Mouse (Mus musculus) thymus, postnatal 36 days (tissue): ENCODE measurements around the gene Wdr70.

Source experiments
- DNase-seq, 2 experiments: peaks; one replicate each; pipeline ENCODE4 v3.0.0; 2022; ENCODE audit warnings: mixed read lengths in 2 of 2

Gene Wdr70

DNA sequence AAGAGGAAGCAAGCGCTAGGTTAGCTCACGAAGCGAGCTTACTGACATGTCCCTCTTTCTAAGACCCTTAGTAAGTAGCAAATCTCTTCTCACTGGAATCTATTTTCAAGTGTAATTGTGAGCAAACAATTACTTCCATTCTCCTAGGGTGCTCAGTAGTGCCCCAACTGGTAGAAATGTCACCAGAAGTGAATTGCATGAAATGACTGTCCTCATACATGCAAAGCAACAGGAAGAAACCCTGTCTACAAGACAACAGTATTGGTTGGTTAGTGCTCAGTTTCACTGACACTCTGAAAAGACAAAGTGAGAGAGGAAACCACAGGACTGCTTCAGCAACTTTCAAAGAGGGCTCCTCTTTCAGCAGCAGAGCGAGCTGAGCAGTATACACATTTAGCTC, 173.6 kb downstream of the Wdr70 start:
- DNase-seq: peak; percentile 24 to 25

DNA sequence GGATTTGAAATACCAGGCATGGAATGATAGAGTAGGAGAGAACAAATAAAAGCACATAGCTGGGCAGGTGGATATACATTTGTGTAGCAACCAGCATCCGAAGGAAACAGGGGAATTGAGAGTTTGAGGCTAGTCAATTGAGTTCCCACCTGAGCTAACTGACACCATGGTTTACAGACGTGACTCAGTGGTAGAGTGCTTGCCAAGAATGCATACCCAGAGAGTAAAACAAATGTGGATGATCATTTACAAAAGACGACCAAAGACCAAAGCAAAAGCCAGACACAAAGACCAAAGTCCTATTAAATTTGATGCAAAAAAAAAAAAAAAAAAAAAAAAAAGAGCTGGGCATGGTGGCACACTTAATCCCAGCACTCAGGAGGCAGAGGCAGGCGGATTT, 175.7 kb downstream of the Wdr70 start:
- no peak for DNase-seq

DNA sequence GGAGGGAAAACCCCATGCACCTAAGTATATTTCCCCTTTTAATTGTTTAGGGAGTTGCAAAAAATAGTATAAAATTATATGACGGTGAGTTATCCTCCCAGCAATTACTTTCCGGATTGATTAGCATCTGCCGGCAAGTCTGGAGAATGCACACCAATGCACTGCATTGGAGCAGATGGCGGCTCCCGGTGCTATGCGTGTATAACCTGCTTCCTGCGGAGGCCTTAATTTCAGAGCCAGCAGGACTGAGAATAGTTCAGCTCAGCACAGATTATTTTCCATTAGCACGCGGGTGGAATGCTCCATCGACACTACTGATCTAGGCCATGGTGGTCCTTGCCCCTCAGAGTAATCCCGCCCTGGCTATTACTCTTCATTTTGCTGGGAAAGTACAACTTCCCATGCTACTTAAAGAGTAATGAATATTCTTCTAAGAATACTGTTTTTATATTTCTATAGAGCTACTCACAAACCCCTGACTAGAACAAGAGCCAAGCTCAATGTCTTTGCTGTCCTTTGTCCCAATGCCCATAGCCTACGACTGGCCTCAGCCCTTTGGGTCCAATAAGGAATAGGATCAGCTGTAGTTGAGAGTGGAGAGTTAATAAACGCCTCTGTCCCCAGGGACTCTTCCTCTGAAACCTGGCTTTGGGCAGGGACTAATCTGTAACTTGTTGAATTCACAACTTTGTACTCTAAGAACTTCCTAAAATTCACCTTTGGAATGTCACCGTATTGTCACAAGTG, 176.5 kb downstream of the Wdr70 start:
- DNase-seq: no peak

DNA sequence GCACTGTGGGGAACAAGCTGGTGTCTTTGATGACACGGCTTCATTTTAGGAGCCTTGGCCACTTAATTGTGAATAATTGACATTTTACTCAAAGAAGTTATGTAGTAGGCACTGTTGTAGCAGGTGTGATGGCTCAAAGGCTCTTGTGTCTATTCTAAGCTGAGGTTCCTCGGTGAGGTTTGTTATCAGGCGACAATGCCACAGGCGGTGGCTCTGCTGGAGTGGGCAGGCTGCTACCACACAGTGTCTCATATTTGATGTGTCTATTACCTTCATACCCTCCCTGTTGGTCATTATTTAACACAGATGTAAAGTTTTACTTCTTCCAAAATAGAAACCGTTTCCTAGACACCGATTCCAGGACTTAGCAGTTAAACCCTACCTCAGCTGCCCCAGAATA, 177.9 kb downstream of the Wdr70 start:
- DNase-seq: no peak

DNA sequence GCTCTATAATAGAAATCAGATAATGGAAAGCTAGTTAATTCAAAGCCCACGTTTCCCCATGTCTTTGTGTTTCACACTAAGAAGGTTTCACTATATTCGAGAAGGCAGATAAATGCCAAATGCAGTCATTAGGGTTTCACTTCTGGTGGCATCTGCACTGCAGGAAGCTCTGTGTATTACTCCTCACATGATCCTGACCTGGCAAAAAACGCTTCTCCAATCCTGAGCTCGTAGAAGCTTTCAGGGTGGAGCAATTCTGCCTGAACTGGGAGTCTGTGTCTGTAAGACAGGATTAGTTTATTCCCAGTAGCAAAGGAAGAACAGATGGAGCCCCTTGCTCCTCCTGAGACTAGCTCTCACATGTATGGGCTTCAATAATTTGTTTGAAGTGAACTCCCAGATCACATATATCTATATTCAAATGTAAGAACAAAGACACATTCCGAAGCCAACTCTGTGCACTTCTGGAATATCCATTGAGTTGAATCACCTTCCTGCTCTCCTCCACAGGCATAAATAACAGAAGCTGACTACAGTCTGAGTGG, 192.4 kb downstream of the Wdr70 start:
- no peak for DNase-seq

DNA sequence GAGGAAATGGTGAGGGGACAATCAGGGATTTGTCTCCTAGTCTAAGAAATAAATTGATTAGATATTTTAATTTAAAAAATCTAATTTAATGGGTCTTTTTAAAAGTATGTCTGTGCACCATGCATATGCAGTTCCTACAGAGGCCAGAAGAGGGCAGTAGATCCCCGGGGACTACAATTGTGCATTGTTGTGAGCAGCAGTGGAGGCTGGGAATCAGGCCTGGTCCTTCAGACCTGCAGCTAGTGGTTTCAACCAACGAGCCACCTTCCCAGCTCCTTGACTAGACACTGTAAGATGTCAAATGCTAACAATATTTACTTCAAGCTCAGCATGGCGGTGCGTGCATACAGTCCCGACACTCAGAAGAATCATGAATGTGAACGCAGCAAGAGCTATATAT, 199.7 kb downstream of the Wdr70 start:
- peak in 1 of 2 experiments; percentile 6 for DNase-seq

DNA sequence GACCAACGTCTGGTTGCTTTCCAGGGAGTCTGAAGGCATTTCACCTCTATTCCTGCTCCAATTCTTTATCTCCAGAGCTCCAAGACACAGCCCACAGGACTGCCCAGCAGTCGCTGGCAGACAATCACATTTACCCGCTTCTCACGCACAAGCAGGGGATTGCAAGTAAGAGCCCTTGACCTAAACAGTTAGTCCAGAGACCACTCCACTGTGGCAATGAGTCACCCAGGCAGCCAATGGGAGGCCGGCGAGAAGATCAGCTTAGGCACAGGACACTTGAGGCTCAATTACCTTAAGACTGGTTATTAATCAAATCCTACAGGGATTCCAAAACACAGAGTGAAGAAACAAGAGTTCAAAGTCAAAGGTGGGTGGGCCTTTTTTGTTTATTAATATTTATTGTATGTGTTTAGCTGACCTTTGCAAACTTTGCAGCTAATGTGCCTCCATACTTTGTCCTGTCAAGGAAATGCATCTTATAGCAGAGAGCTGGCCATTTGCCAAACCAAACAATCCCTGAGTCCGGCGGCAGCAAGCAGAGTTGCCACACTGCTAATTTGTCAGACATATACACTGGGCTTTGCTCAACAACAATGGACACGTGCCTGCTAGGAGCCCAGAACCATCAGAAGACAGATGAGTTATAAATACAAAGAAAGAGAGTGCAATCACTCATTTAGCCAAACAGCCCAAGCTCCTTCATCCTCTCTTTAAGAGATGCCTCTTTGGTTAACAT, 207.3 kb downstream of the Wdr70 start:
- DNase-seq: no peak

DNA sequence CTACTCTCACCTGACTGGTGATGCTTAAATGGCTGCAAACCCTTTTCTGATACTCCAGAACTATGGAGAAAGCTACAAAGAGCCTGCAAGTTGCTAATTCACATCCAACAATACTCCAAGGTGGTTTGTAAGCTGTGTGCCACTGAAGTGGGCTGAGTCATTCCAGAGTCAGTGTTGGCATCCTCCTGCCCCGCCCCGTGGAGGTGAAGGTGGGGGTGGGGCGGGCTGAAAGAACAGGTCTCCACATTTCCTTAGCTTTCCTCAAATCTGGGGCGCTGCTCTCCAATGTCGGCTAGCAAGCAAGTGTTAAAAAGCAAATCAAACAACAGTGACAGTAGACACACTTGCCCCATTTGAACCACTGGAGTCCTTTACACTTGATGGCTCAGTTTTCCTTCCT, 208.7 kb downstream of the Wdr70 start:
- no peak for DNase-seq

DNA sequence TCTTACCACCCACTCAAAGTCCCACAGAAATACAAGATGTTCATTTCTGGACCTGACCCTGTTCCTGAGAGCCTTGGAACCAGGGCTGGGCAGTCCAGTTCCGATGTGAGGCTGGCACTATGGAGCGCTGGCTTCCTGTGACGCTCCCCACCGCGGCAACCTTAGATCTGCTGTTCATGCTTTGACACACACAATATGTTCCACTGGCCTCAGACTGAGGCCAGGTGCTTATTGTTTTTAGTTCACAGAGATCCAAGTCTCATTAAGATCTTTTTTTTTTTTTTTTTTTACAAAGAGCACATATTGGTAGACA, 209.7 kb downstream of the Wdr70 start:
- no peak for DNase-seq

DNA sequence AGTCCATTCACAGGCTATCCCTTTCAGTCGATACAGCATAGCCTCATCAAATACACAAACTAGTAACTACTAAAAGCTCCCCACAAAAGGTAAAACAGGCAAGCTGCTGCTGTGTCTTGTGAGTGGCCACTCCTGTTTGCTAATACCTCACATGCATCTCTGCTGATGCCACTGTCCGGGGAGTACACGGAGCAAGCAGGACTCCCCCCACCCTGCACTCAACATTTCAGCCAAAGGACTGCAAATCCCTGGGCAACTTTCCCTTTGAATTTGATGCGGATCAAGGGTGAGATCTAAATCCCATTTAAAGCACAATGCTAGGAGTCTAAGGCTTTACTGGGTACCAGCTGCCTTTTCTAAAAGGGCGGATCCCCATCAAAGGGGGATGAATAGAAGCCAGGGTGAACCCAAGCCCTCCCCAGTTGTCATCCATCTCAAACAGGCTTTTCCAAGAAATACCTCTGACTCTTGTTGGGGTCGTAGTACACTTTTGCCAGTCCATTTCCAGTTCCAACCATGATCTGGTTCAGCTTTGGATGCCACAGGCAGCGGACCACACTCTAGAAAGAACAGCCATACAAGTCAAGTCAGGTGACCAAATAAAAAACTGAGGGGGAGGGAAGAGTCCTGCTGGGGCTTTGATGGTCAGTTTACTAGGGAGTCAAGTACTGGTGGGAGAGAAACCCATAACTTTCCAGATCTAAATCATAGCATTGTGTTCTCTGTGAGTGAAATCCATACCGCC, 210.2 kb downstream of the Wdr70 start:
- DNase-seq: no peak

DNA sequence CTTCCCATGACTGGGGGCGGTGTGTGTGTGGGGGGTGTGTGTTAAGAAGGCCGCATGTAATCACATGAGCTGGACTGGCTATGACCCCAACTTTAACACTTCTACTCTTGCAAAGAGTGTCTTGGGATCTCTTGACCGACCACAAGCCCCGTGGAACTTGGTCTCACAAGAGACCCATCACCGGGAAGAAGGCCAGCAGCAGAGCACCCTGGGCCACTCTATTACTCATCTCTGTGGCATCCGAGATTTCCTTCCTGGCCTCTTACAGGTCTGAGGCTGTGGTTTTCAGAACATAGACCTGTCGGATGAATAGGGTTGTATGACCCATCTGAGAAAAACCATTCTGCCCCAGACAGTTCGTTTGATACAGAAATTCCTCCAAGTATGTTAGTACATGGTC, 212.4 kb downstream of the Wdr70 start:
- DNase-seq: no peak

DNA sequence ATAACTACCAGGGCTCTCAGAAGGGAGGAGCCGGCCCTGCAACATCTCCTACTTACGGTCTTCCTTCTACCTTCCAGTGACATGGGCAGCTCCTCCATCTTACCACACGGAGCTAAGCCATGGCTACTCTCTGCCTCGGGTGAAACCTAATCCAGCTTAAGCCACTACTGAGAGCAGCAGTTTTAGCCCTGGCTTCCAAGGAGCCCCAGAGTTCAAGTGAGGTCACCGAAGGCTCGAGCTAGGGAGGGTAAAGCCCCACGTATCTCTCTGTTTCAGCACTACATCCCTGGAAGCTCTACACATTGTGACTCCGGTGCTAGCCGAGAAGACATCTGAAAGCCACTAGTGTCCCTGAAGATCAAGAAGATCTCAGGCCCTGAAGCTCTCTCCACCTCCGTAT, 213.9 kb downstream of the Wdr70 start:
- DNase-seq: no peak

DNA sequence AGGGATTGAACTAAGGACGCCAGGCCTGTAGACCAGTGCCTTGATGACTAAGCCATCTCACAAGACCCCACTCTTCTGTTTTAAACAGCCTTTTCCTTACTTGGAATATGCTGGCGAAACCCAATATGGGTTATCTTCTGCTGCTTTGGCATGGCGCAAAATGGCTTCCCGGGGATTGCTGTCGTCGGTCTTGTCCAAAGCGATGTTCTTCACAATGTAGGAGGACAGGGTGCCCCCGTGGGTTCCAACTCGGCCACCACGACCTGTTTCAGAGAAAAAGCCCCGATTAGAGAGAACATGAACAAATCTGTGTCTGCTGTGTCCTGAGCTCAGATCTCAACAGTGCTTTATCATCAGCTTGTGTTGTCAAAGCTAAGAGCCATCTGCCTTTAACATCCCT, 214.8 kb downstream of the Wdr70 start:
- DNase-seq: no peak

DNA sequence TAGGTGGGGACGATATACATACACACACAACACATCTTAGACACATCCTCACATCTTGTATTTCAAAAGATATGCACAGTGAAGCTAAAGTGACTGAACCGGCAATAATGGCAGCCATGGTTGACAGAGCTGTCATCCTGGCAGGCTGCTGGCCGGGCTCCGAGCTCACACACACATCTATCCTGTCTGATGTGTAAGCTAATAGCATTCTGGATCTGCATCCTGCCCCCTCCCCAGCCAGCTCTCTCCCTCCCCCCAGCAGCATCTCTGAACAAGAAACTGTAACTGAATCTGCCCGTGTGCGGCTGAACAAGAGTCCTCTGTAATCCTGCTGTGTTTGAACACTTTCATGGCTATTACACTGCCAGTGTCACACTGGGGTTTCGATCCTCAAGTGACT, 219.1 kb downstream of the Wdr70 start:
- no peak for DNase-seq

DNA sequence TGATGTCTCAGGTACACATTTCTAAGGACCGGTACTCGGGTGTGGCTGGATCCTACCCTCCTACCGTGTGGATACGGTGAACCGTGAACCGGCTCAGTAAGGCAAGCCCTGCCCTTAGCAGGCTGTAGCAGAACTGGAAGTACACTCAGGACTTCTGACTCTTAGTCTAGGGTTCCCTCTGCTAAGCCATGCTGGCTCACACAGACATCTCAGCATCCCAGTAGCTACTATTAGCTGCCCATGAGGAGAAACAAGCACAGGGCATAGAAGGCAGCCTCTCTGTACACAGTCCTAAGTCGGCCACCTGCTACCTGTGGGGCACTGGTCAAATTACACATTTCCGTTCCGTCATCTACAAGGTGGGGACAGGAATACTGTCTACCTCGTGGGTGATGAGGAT, 220.1 kb downstream of the Wdr70 start:
- no peak for DNase-seq

DNA sequence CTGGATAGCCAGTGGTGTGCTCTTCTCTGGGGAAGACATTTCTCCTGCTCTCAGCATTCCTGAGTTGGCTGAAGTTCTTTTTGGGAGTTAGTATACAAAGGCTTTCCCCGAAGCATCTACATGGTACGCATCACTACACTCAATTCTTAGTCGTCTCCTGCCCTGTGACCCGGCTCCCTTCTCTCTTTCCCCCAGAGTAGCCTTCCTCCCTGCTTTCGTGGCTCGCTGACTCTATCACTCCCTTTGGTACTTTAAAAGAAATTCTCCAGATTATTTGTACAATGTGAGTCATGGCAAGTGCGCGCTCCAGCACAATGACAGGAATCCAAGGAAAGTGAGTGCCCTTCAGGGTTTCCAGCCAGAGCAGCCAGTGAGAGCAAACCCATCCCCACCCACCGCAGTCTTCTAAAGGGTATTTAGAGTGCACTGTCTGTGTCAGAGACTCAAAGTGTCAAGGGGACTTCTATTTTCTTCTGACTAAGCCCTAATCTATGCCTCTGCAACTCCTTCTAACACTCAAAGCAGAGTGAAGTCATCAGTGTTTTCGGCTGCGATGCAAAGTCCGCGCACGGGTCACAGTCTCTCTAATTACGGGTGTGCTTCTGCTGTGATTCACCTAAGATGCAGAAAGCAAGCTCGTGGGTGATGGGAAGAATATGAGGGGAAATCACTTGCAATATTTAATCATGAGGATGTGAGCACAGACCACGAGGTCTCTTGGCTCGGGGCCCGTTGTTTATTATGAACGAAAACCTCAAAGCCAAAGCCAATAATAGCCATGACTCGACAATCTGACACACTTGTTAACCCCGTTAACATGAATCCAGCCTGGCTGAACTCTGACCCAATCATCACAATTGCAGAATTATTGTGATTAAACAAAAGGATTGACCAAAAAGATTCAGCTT, 221.2 kb downstream of the Wdr70 start:
- no peak for DNase-seq

DNA sequence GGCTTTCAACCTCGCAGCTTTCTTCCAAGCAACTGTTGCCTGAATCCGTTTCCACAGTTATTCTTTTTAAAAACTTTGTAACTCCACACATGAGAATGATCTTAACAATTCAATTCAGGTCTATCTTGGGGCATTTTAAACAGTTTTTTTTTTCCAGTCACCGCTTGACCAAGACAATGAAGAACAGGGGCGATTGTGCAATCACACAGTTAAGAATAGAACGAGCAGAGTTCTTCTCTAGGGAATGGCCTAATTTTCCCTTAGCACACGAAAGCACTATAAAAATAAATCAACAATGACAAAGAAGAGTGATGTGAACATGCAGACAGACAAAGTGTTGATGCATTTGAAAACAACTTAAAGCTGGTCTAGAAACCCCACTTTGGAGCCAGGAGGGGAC, 223.1 kb downstream of the Wdr70 start:
- no peak for DNase-seq

DNA sequence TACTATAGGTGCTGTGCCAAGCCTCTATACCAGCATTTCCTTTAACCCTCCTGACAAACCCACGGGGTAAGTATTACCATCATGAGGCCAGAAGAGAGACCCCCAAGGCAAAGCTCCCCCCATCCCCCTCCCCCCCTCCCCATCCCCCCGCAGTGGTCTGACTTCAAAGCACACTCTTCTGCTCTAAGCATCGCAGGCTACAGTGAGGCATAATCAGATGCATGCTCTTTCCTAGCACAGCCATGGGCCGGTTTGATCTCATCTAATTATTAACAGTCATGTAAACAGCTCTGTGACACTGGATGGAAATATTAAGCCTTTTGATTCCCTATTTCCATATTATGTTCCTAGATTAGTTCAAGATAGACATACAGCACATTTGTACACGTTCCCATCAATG, 226.5 kb downstream of the Wdr70 start:
- no peak for DNase-seq

DNA sequence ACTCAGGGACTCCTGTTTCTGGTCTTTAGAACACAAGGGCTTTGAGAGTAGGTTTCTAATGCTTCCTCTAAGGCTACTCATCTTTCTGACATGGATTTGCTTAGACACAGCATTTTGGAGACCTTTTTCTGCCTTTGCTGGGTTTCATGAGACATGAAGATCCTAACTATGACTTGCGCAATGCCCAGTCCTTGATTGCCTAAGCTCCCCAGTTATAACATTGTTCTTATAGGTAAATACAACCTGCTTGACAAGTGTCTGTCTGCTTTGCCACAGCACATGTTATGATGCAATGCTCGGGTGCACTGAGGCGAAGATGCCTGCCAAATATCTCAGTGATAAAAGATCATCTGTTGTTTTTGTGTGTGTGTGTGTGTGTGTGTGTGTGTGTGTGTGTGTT, 233.7 kb downstream of the Wdr70 start:
- DNase-seq: no peak

DNA sequence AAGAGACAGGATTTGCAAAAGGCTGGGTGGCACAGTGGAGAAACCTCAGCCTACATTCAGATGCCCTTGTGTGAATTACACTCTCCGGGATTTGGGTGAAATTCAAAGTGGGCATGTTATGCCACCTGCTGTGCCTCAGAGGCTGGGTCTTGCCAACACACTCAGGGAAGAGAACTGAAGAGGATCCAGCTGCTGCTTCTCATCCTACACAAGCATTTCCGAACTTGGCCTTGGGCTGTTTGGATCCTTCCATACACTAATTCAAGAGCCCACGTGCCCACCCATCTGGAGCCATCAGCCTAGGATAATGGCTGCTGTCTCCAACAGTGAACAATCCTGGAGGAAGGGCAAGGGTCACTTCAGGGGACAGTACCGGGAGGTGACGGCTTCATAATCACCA, 235.7 kb downstream of the Wdr70 start:
- DNase-seq: no peak

DNA sequence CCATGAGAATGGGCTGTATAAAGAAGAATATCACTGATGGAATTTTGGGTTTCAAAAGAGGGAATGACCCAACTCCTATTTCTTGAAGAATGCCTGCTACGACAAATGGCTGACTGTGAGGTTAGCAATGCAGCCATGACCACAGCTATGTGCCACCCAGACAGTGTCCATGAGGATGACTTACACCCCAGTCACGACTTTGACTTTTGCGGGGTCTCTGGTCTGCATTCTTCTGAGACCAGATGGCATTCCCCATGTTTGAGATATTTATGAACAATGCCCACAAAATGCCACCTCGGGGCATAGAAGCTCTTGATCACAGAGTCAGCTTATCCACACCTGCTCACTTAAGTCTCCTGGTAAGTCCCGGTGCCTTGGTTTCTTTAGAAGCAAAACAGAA, 236.1 kb downstream of the Wdr70 start:
- DNase-seq: no peak

DNA sequence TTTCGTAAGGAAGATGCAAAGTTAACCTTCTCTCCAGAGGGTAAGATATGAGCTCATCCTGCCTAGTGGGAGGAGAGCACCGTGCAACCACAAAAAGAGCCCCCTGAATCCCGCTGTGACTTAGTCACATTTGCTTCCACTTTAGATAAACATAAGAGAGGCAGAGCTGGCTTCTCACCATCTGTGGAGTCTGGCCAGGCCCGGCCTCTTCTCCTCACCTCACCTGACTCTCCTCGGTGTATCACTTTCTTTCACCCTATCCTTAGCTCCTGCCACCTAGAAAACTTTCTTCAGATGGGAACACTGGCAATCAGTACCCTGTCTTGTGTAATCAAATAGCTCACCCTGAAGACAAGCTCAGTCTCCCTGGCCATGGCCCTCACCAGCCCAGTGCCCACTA, 240.2 kb downstream of the Wdr70 start:
- no peak for DNase-seq

DNA sequence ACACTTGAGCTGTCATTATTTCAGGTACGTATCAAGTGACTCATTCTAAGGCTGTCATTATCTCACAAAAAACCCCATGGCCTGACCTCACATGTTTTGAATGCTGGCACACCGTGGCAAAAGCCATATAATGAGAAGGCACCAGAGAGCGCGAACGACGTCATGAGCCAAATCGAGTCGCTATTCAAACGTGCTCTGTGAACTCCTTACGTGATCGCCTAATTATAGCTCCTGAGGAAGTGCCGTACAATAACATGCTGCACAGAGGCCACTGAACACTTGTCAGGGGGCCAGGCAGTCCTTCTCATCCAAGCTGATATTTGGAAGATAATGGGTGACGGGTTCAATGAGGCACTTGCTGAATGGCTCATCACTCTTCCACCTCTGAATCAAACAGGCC, 241.6 kb downstream of the Wdr70 start:
- DNase-seq: no peak
